Mouse (Mus musculus): ENCODE data around the gene Cx3cl1. TPM values are rescaled to one million over a fixed set of nuclear protein-coding genes. Genes with fewer than 3 reads are reported as not detected.

Gene Cx3cl1
- polyA plus RNA-seq, 1 experiment from 2014 or later = 15.8 TPM

- Histone ChIP-seq H3K27me3 (0 out of 2 replicates have a peak, but pooled peaks cover 2% of the 10 kb centered on the region), H3K4me3 (no peak overlapping the region), H3K9ac (no peak overlapping the region), H3K27ac (no peak overlapping the region), H3K4me2 (no peak overlapping the region), H3K36me3 (no peaks in the 10 kb centered on the region), H3K9me3 (no peaks in the 10 kb centered on the region), H3K4me1 (replicated peaks) (no peaks in the 10 kb centered on the region)
- ATAC-seq (ENCODE audit: low FRiP score) = no peak
- WGBS = 85% methylated on average over 8 of the region's 8 CpGs
These were observed 25.0 kb upstream of the Cx3cl1 start for GRCm38 (mm10) chr8:94746832-94747231.

- H3K27me3 ChIP-seq = 0 out of 2 replicates have a peak, but pooled peaks cover 2% of the 10 kb centered on the region
- ATAC-seq (ENCODE audit: low FRiP score) = no peak
- 79% methylated on average over 4 of the region's 4 CpGs for WGBS
- no peaks in the 10 kb centered on the region for H3K36me3 ChIP-seq
- H3K4me1 ChIP-seq (replicated peaks) = no peaks in the 10 kb centered on the region
- no peak overlapping the region for H3K9ac ChIP-seq
- H3K4me2 ChIP-seq = no peak overlapping the region
- H3K9me3 ChIP-seq = no peaks in the 10 kb centered on the region
- H3K27ac ChIP-seq = no peak overlapping the region
- no peak overlapping the region for H3K4me3 ChIP-seq
These were observed 23.4 kb upstream of the Cx3cl1 start for GRCm38 (mm10) chr8:94748363-94748762.

GRCm38 (mm10) chr8:94749942-94750341 lies 21.9 kb upstream of the Cx3cl1 start:
- Histone ChIP-seq H3K27me3 (0 out of 2 replicates have a peak, but pooled peaks cover 2% of the 10 kb centered on the region), H3K9ac (no peak overlapping the region), H3K9me3 (no peaks in the 10 kb centered on the region), H3K4me1 (replicated peaks) (no peaks in the 10 kb centered on the region), H3K36me3 (no peaks in the 10 kb centered on the region), H3K4me2 (no peak overlapping the region), H3K4me3 (no peak overlapping the region), H3K27ac (no peak overlapping the region)
- WGBS = 85% methylated on average over 3 of the region's 3 CpGs
- ATAC-seq (ENCODE audit: low FRiP score) = no peak

GRCm38 (mm10) chr8:94751023-94751849 lies 20.6 kb upstream of the Cx3cl1 start:
- no peak overlapping the region for H3K4me3 ChIP-seq
- no peak overlapping the region for H3K4me2 ChIP-seq
- WGBS = 83% methylated on average over 10 of the region's 10 CpGs
- no peaks in the 10 kb centered on the region for H3K4me1 ChIP-seq (replicated peaks)
- ATAC-seq (ENCODE audit: low FRiP score) = no peak
- H3K36me3 ChIP-seq = no peaks in the 10 kb centered on the region
- H3K27ac ChIP-seq = no peak overlapping the region
- no peak overlapping the region for H3K9ac ChIP-seq
- no peaks in the 10 kb centered on the region for H3K9me3 ChIP-seq
- 0 out of 2 replicates have a peak, but pooled peaks cover 2% of the 10 kb centered on the region for H3K27me3 ChIP-seq

- no peaks in the 10 kb centered on the region for H3K4me1 ChIP-seq (replicated peaks)
- no peaks in the 10 kb centered on the region for H3K9me3 ChIP-seq
- 0 out of 2 replicates have a peak, but pooled peaks cover 2% of the 10 kb centered on the region for H3K27me3 ChIP-seq
- H3K9ac ChIP-seq = no peak overlapping the region
- no peak overlapping the region for H3K4me2 ChIP-seq
- WGBS = 96% methylated on average over 2 of the region's 2 CpGs
- no peak overlapping the region for H3K4me3 ChIP-seq
- no peaks in the 10 kb centered on the region for H3K36me3 ChIP-seq
- ATAC-seq (ENCODE audit: low FRiP score) = no peak
- no peak overlapping the region for H3K27ac ChIP-seq
These were observed 17.8 kb upstream of the Cx3cl1 start for GRCm38 (mm10) chr8:94754006-94754405.

GRCm38 (mm10) chr8:94754486-94754885 lies 17.3 kb upstream of the Cx3cl1 start:
- 79% methylated on average over 2 of the region's 2 CpGs for WGBS

GRCm38 (mm10) chr8:94767035-94767434 lies 4.8 kb upstream of the Cx3cl1 start:
- no peaks in the 10 kb centered on the region for H3K9me3 ChIP-seq
- H3K27ac ChIP-seq = no peak overlapping the region
- 87% methylated on average over 9 of the region's 9 CpGs for WGBS
- H3K36me3 ChIP-seq = no peaks in the 10 kb centered on the region
- ATAC-seq (ENCODE audit: low FRiP score) = no peak
- H3K4me2 ChIP-seq = no peak overlapping the region
- no peak overlapping the region for H3K9ac ChIP-seq
- H3K27me3 ChIP-seq = peaks cover 25% of the 10 kb centered on the region
- H3K4me3 ChIP-seq = no peak overlapping the region
- H3K4me1 ChIP-seq (replicated peaks) = peaks cover 14% of the 10 kb centered on the region

More at GRCm38 (mm10) chr8:94754486-94754885, 17.3 kb upstream of the Cx3cl1 start:
- Histone ChIP-seq H3K27me3 (0 out of 2 replicates have a peak, but pooled peaks cover 2% of the 10 kb centered on the region), H3K36me3 (no peaks in the 10 kb centered on the region), H3K9me3 (no peaks in the 10 kb centered on the region), H3K9ac (no peak overlapping the region), H3K27ac (no peak overlapping the region), H3K4me2 (no peak overlapping the region), H3K4me1 (replicated peaks) (no peaks in the 10 kb centered on the region), H3K4me3 (no peak overlapping the region)
- ATAC-seq (ENCODE audit: low FRiP score) = no peak

GRCm38 (mm10) chr8:94770945-94771344 lies 864 bp upstream of the Cx3cl1 start:
- Histone ChIP-seq H3K27ac (no peak overlapping the region), H3K4me2 (no peak overlapping the region), H3K4me3 (no peak overlapping the region), H3K9ac (no peak overlapping the region), H3K27me3 (peaks cover 25% of the 10 kb centered on the region), H3K9me3 (no peaks in the 10 kb centered on the region), H3K4me1 (replicated peaks) (peaks cover 36% of the 10 kb centered on the region), H3K36me3 (no peaks in the 10 kb centered on the region)
- no peak for ATAC-seq (ENCODE audit: low FRiP score)
- 32% methylated on average over 6 of the region's 6 CpGs for WGBS

- no peak for ATAC-seq (ENCODE audit: low FRiP score)
- Histone ChIP-seq H3K27me3 (peaks cover 25% of the 10 kb centered on the region), H3K9ac (no peak overlapping the region), H3K4me3 (peak overlapping the region; percentile 49), H3K36me3 (no peaks in the 10 kb centered on the region), H3K4me2 (peak overlapping the region; percentile 64), H3K4me1 (replicated peaks) (peaks cover 39% of the 10 kb centered on the region), H3K27ac (no peak overlapping the region), H3K9me3 (no peaks in the 10 kb centered on the region)
- 43% methylated on average over 6 of the region's 6 CpGs for WGBS
These were observed 1.2 kb downstream of the Cx3cl1 start for GRCm38 (mm10) chr8:94773048-94773447.

- ATAC-seq (ENCODE audit: low FRiP score) = no peak
- H3K4me2 ChIP-seq = peak overlapping the region; percentile 64
- H3K27ac ChIP-seq = no peak overlapping the region; the same call in 1 of the 2 replicates
- H3K4me3 ChIP-seq = 0 out of 2 replicates have a peak overlapping the region, but pooled peaks have one; percentile 7
- 17% methylated on average over 12 of the region's 12 CpGs for WGBS
- H3K4me1 ChIP-seq (replicated peaks) = peaks cover 46% of the 10 kb centered on the region
- H3K9ac ChIP-seq = peak overlapping the region; percentile 36; the same call in 1 of the 2 replicates
- peaks cover 22% of the 10 kb centered on the region for H3K27me3 ChIP-seq
- no peaks in the 10 kb centered on the region for H3K9me3 ChIP-seq
- no peaks in the 10 kb centered on the region for H3K36me3 ChIP-seq
These were observed 1.9 kb downstream of the Cx3cl1 start for GRCm38 (mm10) chr8:94773700-94774171.

- no peak overlapping the region for H3K9ac ChIP-seq
- 100% methylated on average over 1 of the region's 1 CpGs for WGBS
- H3K27me3 ChIP-seq = peaks cover 15% of the 10 kb centered on the region
- no peak for ATAC-seq (ENCODE audit: low FRiP score)
- H3K36me3 ChIP-seq = 0 out of 2 replicates have a peak, but pooled peaks cover 3% of the 10 kb centered on the region
- peaks cover 49% of the 10 kb centered on the region for H3K4me1 ChIP-seq (replicated peaks)
- H3K4me2 ChIP-seq = no peak overlapping the region
- no peak overlapping the region for H3K4me3 ChIP-seq
- no peaks in the 10 kb centered on the region for H3K9me3 ChIP-seq
- no peak overlapping the region for H3K27ac ChIP-seq
These were observed 2.8 kb downstream of the Cx3cl1 start for GRCm38 (mm10) chr8:94774601-94775000.

- no peak overlapping the region for H3K4me2 ChIP-seq
- no peaks in the 10 kb centered on the region; the same call in 1 of the 2 replicates for H3K27me3 ChIP-seq
- whole genome bisulfite sequencing = 94% methylated on average over 2 of the region's 2 CpGs
- H3K27ac ChIP-seq = no peak overlapping the region
- H3K9me3 ChIP-seq = no peaks in the 10 kb centered on the region
- ATAC-seq (ENCODE audit: low FRiP score) = no peak
- peaks cover 11% of the 10 kb centered on the region; the same call in 1 of the 2 replicates for H3K36me3 ChIP-seq
- H3K4me1 ChIP-seq (replicated peaks) = peaks cover 42% of the 10 kb centered on the region
- no peak overlapping the region for H3K4me3 ChIP-seq
- H3K9ac ChIP-seq = no peak overlapping the region
These were observed 4.5 kb downstream of the Cx3cl1 start for GRCm38 (mm10) chr8:94776346-94776745.
